Mouse (Mus musculus) Patski (cell line): ENCODE results near the gene Hist1h2bn. TPM values are rescaled to one million over a fixed set of nuclear protein-coding genes. Genes with fewer than 3 reads are reported as not detected.
"Not testable (repeated sequence)": the region's sequence is repeated elsewhere in the genome, so short reads cannot be mapped to it uniquely, and the experiment has no call there.

ENCODE experiments used
- ATAC-seq: fragments of 100-300 bp; one replicate; pipeline ENCODE4 v1.8.0; 2021
- CTCF ChIA-PET: fragments of 350-600 bp; sonication (Branson Sonifier 250); formaldehyde crosslinking; loops from one replicate; lab custom pipeline; 2022; ENCODE audit warnings: inconsistent platforms; lab: Charles Lee
- POLR2A ChIA-PET: fragments of 350-600 bp; sonication (Branson Sonifier 250); formaldehyde crosslinking; loops from one replicate; lab custom pipeline; 2022; ENCODE audit warnings: antibody characterized with exemption, inconsistent platforms; lab: Charles Lee
- DNase-seq: peaks from one replicate; pipeline ENCODE4 v3.0.0-alpha.2; 2011; ENCODE audit warnings: low read depth, low spot score
- H3K27me3 ChIP-seq: fragments of 371-371 bp; one replicate; pipeline ENCODE4 v1.5.1; 2021
- CTCF ChIP-seq: fragments of 100-300 bp; IDR thresholded peaks from one replicate; pipeline ENCODE4 v1.5.1; 2021
- in situ Hi-C: fragments of 300-500 bp; cut with MboI; formaldehyde crosslinking; loops from 3 replicates; pipeline ENCODE4 v1.11.1; 2018; ENCODE audit warnings: low pct_unique_long_range_greater_than_20kb, mixed read lengths
- polyA plus RNA-seq: library from polyadenylated mRNA; unstranded; gene quantifications from one replicate; pipeline ENCODE4 v1.2.3, GENCODE M21; 2021

Hist1h2bn gene
- polyA plus RNA-seq, 1 experiment from 2014 or later = 4.9 TPM

GRCm38 (mm10) chr13:21734010-21734905 lies 19.7 kb upstream of the Hist1h2bn start:
- ATAC-seq (peak; percentile 70), DNase-seq (peak; percentile 63)
- CTCF ChIA-PET = interaction anchor here (0.7 to 1.3 kb wide), 4 partner anchors 10 to 16 kb away, joined by 3 to 4 read pairs (median 4); partner anchors contain the start of gene Hist1h2bm
- POLR2A ChIA-PET = interaction anchor here (1.7 kb wide), 1 partner anchor 15 kb away, joined by 5 read pairs; no protein-coding TSS in a partner anchor
- peak; percentile 92 for TF ChIP-seq CTCF
- in situ Hi-C loops = loop anchor here (10.0 kb wide), 1 partner anchor 301 kb away; the partner anchor contains the start of genes Hist1h2ah and Hist1h2bk
- H3K27me3 ChIP-seq = no peaks in the 10 kb centered on the region

GRCm38 (mm10) chr13:21734906-21735767 lies 18.8 kb upstream of the Hist1h2bn start, which contains the start of gene Hist1h4j:
Hist1h4j (plus strand) TSS chr13:21735064.
- H3K27me3 ChIP-seq, DNase-seq, CTCF ChIA-PET: not testable (repeated sequence)
- POLR2A ChIA-PET = interaction anchor here (0.7 to 1.7 kb wide), 2 partner anchors 14 to 15 kb away, joined by 3 to 5 read pairs; partner anchors contain the start of gene Hist1h4k
- ATAC-seq = peak; percentile 67
- in situ Hi-C loops = loop anchor here (10.0 kb wide), 1 partner anchor 300 kb away; the partner anchor contains the start of genes Hist1h2ah and Hist1h2bk

- no peak for TF ChIP-seq CTCF
- no peak for DNase-seq
- no peak for ATAC-seq
- POLR2A ChIA-PET = no interaction called here
- in situ Hi-C loops = no loop called here
- H3K27me3 ChIP-seq = no peaks in the 10 kb centered on the region
- CTCF ChIA-PET = no interaction called here
These were observed 8.9 kb upstream of the Hist1h2bn start for GRCm38 (mm10) chr13:21745006-21745405.

GRCm38 (mm10) chr13:21749387-21750158 lies 4.3 kb upstream of the Hist1h2bn start:
- no peaks in the 10 kb centered on the region for H3K27me3 ChIP-seq
- CTCF ChIA-PET = interaction anchor here (2.0 kb wide), 1 partner anchor 11 kb away, joined by 5 read pairs; no protein-coding TSS in a partner anchor
- no peak for ATAC-seq
- POLR2A ChIA-PET = interaction anchor here (0.8 to 2.2 kb wide), 3 partner anchors 10 to 75 kb away, joined by 3 to 6 read pairs (median 5); partner anchors contain the start of gene Hist1h4j
- no peak for DNase-seq
- no peak for TF ChIP-seq CTCF
- in situ Hi-C loops = no loop called here

GRCm38 (mm10) chr13:21750159-21751017 lies 3.5 kb upstream of the Hist1h2bn start, which contains the start of gene Hist1h4k:
Hist1h4k (minus strand) TSS chr13:21750505.
- H3K27me3 ChIP-seq, in situ Hi-C loops: not testable (repeated sequence)
- ChIA-PET POLR2A (interaction anchor here (0.7 to 2.2 kb wide), 2 partner anchors 15 kb away, joined by 3 to 5 read pairs; partner anchors contain the start of gene Hist1h4j), CTCF (interaction anchor here (2.0 kb wide), 1 partner anchor 12 kb away, joined by 5 read pairs; no protein-coding TSS in a partner anchor)
- ATAC-seq = peak; percentile 81
- DNase-seq = peak; percentile 33

- ATAC-seq (no peak), DNase-seq (no peak)
- H3K27me3 ChIP-seq = no peaks in the 10 kb centered on the region
- no peak for TF ChIP-seq CTCF
- ChIA-PET CTCF (no interaction called here), POLR2A (no interaction called here)
- in situ Hi-C loops = no loop called here
These were observed 2.5 kb upstream of the Hist1h2bn start for GRCm38 (mm10) chr13:21751417-21751816.

GRCm38 (mm10) chr13:21751827-21752226 lies 2.1 kb upstream of the Hist1h2bn start:
- H3K27me3 ChIP-seq = no peaks in the 10 kb centered on the region
- in situ Hi-C loops = no loop called here
- ChIA-PET CTCF (interaction anchor here (0.7 to 1.5 kb wide), 2 partner anchors 11 to 32 kb away, joined by 4 to 5 read pairs; no protein-coding TSS in a partner anchor), POLR2A (interaction anchor here (0.6 to 2.2 kb wide), 2 partner anchors 28 to 291 kb away, joined by 4 to 8 read pairs; partner anchors contain the start of genes Hist1h1b and Hist1h2ag)
- ATAC-seq = no peak
- TF ChIP-seq CTCF = no peak
- DNase-seq = no peak

- ChIA-PET POLR2A (interaction anchor here (0.6 to 2.2 kb wide), 2 partner anchors 28 to 290 kb away, joined by 4 to 8 read pairs; partner anchors contain the start of genes Hist1h1b and Hist1h2ag), CTCF (interaction anchor here (0.7 to 1.5 kb wide), 2 partner anchors 12 to 32 kb away, joined by 4 to 5 read pairs; no protein-coding TSS in a partner anchor)
- DNase-seq (no peak), ATAC-seq (no peak)
- in situ Hi-C loops = no loop called here
- no peak for TF ChIP-seq CTCF
- no peaks in the 10 kb centered on the region for H3K27me3 ChIP-seq
These were observed 1.6 kb upstream of the Hist1h2bn start for GRCm38 (mm10) chr13:21752356-21752755.
